Mouse (Mus musculus) layer of hippocampus, adult 9-11 months (tissue): ENCODE results near the gene Ydjc.

Experiments used
- DNase-seq: peaks from one replicate; pipeline ENCODE4 v3.0.0; 2022

Gene Ydjc

DNA sequence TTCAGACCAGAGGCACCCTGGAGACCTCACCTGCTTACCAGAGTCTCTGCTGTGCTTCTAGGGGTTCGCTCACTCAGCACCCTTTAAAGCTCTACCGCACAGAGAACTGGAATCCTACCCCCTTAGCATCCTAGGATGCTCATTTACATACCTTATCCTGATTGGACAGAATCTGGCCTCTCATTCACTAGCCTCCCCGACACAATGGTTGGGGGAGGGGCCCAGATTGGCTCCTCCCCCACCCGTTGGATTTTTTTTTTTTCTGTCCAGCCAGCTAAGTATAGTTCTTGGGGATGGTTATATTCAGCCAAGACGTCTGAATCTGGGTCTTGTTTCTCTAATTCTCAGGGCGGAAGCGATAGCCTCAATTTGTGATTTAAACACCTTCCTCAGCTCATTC lies at the start of gene Ydjc:
Gene Ydjc (plus strand): TSS at position 283 of the 400 bp plus-strand sequence.
- DNase-seq: no peak

DNA sequence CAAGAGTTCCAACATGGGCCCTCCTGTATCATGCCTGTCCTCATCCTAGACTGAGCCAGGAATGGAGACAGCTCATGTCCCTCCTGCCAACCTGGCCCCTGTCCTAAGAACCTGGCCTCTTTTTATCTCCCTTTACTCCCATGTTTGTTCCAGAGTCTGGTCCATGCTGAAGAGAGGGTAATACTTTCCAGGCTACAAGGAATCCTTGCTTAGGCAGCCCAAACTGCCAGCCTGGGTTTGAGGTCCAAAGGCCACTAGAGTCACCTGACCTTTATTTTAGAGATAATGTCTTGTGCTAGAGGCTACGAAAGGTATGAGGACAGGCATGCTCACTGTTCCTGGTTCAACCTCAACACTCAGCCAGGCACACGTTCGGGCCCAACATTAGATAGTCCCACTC lies 47.5 kb upstream of the Ydjc start:
- no peak for DNase-seq

DNA sequence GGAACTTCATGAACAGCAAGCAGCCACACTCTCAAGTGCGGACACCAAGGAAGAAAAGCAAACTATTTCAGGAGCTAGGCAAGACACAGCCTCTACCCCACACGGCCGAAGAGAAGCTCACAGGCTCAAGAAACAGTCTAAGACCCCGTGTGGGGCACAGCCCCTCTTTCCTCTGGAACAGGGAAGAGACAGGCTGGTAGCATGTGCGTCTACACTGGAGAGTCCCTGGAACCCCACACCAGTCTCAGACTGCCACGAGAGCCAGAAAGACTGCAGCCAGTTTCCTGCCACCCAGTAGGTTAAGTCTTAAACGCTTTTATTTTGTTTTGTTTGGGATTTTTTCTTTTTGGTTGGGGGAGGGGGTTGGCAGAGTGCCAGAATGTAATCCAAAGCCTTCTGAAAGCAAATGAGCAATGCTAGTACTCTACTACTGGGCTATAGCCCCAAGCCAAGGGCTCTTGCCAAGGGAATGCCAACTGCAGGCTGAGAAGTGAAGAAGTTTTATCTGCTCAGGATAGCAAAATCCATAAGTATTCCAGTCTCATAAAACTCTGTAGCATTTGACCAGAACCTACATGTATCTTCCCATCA lies 41.7 kb upstream of the Ydjc start:
- DNase-seq: no peak

DNA sequence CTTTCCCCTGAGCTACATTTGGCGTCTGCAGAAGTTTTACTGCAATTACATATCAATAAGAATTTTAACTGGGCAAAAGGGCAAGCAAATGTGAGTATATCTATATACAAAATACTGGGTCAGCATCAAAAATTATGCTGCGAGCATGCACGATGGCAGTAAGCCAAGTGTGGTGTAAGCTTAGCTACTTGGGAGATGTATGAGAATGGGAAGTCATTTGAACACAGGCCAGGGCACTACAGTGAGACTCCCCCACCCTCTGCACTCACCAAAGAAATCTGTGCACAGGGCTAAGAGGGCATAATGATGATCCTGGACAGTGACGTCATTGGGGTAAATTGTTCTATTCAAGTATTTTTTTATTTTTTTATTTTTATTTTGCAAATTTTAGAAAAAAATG lies 39.8 kb upstream of the Ydjc start:
- DNase-seq: no peak

DNA sequence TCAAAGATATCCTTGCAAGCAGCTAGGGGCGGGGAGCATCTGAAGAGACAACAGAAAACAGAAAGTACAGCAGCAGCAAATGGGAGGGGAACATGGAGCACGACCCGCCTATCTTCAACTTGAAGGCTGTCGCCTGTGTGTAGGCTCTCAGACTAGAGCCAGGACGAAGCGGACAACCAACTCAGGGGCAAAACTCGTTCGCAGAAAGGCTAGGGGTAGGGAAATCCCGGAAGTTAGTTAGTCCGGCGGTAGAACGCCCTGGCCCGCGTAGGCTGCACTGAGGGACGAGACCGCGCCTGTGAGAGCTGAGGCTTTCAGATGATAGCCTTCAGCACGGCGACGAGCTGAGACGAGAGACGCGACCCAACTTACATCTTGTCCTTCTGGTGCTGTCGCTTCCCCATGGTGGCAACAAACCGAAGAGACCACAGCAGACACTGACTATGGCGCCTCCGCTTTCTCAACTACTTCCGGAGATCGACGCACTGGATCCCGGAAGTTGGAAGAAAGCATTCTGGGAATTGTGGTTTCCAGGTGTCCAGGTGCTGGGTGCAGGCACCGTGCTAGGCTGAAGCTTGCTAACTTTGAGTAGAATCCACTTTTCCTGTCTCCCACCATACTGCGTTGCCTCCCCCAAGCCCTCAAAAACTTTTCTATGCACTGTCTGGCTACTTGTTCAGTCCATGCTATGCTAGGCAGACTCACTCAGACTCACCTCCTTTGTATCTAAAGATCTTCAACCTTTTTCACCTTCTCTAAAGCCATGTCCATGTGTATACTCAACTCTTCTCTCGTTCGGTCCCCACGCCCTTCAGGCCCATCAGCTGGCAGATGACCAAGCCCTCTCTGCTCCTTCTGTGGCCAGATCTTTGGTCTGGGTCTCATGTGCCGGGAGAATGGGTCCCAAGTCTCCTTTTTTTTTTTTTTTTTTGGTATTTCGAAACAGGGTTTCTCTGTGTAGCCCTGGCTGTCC lies 33.4 kb upstream of the Ydjc start, which contains the start of gene Ppil2:
Gene Ppil2 (minus strand): TSS at position 487 of the 973 bp plus-strand sequence.
- DNase-seq: peak; percentile 76

DNA sequence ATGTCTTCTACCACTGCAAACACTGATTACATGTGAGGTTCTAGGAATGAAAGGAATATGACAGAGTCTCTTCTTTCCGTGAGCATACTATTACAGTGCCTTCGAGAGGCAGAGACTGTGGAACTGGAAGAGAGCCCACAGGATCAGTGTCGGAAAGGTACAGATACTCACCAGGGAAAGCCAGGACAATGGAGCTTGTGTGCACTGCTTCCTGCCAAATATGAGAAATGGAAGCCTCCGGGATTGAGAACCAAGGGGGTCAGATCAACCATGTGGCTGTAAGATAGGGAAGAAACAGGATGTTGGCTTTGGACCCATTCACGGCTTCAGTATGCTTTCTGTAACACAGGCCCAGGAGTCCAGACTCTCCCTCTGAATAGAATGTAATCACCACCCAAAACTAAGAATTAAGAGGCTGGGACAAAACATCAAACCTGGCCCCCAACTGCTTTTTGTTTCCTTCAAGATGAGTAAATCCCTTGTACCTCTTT lies 27.1 kb upstream of the Ydjc start:
- no peak for DNase-seq

DNA sequence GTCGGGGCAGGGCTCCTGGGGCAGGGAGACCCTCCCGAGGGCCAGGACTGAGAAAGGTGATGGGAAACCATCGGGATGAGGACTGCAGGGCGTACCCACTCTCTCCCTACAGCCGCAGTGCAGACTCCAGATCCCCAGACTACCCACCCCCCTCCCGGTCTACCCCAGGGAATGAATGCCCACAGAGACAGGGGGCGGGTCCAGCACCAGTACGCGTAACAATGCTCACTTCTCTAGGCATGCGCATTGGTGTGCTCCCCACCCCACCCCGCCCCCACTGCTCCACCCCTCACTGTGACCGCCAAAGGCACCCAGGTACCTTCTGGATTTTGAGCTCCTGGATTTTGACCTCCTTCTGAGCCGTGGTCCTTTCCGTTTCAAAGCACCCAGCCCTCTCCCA lies 22.9 kb upstream of the Ydjc start:
- DNase-seq: no peak

DNA sequence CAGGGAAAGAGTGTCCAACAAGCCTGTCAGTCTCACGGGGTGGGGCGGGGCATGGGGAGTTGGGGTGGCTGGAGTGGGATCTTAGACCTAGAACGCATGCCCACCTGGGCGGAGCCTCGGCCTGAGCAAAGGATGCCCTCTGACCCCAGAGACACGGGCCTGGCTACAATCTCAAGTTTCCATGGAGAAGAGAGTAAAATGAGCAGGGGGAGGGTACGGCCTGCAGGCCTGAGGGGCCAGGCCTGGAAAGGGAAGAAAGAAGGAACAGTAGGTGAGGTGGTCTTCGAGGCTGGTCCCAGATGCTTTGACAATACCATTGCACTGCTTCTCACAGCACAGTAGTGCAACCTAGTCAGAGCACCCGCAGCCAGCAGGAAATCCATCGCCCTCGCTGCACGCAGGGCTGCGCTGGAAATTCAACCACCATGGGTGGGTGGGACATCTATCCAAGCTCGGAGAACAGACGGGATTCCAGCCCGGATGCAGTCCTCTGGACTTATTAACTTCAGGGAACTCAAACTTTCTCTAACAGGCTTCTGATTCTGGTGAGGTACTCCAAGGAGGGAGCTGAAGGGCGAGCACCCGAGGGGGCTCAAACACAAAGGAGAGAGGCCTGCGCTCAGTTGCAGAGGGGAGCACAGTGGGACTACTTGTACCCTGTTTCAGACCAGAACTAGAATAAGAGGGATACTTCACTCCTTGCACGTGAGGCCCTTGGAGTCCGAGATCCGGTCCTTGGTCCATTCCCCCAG lies 20.1 kb upstream of the Ydjc start:
- no peak for DNase-seq

DNA sequence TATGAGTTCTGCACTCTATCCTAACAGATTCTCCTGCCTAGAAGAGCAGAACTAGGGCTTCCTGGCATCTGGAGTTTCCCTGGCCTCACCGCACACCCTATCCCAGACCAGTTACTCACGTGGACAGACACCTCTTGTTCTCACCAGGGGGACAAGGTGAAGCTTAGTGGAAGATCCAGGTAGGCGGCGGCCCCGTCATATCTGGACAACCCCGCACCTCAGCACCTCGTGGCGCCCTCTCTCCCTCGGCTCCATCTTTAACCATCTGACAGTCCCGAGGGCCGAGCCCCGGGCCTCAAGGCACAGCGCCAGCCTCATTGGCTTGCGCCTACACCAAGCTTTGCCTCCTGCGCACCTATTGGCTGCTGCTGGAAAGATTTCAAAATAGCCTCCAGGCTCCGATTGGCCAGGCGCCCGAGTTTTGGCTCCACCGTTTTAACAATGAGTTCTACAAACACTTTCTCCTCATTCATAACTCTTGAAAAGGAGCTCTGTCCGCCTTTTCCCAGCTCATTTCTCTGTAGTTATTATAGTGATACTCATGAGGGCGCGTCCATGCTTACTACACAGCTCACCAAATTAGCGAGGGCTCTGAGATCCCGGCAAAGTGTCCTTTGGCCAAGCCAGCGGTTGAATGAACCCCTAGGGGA lies 19.4 kb upstream of the Ydjc start, which contains the start of gene 2610318N02Rik:
Gene 2610318N02Rik (minus strand): TSS at position 297 of the 650 bp plus-strand sequence.
- peak; percentile 56 for DNase-seq

DNA sequence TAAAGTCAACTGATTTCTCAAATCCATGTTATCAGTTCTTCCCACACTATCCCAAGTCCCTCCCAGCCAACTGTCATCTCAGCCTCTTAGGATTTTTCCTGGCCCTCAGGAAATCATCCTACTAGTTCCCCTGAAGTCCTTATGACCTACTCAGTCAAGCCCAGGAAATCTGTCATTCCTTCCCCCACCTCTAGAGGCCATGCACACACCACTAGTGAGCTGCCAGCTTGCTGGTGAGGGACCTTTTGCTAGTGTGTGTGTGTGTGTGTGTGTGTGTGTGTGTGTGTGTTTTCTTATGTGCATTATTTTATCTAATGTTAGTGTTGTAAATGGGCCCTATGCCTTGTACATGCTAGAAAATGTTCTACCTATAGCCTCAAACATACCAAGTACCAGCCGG lies 17.1 kb upstream of the Ydjc start:
- peak; percentile 32 for DNase-seq

DNA sequence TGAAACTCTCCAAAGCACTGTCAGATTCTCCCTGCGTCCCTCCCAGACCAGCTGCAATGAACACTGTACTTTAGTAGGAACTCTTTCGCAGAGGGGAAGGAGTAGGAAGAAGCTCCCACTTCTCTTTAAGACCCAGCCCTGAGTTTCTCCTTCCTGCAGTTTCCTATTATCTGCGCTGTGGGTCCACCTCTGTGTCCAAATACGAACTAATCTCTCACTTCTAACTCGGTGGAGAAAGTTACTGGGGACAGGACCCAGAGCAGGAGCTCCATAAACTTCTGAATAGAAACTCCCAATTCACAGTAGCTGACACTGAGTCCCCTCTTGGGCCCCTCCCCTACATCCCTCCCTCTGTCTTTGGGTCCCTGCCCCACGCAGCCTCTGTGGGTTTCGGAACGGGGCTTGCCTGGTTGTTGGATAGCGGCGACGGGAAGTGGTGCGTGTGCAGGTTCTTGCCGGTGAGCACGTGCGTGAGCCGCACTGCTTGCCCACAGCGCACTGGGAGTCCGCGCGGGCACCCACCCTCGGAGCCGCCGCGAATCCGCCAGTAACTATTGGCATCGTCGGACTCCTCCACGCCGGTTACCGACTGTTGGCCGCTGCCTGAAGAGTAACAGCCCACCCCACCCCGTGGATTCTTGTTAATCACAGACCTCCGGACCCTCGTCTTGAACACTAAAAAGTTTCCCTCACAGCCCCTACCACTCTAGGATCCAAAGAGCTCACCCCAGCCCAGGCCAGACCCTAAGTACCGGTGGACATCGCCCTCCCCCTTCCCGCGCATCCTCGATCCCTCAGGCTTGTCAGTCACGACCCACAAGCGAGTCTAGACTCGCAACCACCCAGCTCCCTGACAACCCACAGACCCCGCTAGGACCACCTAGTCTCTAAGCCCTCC lies 13.0 kb upstream of the Ydjc start:
- DNase-seq: no peak

DNA sequence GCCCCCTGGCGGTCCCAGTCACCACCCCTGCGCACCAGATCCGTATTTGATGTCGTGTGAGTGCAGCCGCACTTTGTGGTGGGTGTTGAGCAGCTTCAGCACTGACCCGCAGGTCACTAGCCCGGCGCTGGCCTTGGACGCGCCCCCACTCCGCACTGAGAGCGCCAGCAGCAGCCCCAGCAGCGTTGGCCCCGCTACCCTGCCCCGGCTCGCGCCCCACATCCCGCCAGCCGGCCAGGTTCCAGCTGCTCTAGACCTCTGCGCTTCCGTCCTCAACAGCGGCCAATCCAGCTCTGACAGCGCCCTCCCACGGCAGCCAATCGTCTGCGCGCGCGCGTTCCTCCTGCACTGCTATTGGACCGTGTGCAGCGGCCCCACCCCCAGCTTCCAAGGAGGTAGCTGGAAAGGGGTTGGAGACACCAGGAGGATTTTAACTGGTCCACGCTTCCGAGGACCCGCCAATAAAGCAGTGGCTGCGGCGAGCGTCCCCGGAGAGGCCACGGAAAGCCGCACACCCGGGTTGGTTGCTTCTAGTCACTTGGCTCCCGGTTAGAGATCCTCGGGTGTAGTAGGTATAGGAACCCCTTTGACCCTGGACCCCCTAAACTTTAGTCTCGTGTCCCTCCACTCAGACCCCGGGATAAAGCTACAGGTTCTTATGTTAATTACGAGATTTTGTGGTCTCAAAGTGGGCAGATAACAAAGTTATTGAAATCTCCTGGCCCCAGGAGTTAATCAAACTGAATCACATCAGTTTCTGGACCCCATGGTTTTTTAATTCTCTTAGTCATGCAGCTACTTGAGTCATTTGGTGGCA lies 12.1 kb upstream of the Ydjc start, which contains the start of gene Sdf2l1:
Gene Sdf2l1 (minus strand): TSS at position 295 of the 817 bp plus-strand sequence.
- DNase-seq: peak; percentile 98

DNA sequence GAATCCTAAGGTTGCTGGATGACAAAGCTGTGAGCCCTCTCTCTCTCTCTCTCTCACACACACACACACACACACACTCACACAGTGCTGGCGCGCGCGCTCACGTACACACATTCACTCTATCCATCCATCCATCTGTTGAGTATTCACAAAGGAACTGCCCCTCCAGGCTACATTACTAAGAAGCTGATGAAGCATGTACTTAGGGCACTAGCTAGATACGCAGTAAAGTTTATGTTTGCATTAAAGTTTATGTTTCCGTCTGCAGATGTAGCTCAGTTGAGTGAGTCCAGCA lies 11.6 kb upstream of the Ydjc start:
- no peak for DNase-seq

DNA sequence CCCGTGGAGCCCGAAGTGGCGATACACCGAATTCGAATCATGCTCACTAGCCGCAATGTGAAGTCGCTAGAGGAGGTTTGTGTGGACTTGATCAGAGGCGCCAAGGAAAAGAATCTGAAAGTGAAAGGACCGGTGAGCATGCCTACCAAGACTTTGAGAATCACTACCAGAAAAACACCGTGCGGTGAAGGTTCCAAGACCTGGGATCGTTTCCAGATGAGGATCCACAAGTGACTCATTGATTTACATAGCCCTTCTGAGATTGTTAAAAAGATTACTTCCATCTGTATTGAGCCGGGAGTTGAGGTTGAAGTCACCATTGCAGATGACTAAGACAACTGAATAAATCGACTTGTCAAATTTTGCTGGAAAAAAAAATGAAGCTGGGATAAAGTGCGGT lies 7.1 kb upstream of the Ydjc start:
- DNase-seq: no peak

DNA sequence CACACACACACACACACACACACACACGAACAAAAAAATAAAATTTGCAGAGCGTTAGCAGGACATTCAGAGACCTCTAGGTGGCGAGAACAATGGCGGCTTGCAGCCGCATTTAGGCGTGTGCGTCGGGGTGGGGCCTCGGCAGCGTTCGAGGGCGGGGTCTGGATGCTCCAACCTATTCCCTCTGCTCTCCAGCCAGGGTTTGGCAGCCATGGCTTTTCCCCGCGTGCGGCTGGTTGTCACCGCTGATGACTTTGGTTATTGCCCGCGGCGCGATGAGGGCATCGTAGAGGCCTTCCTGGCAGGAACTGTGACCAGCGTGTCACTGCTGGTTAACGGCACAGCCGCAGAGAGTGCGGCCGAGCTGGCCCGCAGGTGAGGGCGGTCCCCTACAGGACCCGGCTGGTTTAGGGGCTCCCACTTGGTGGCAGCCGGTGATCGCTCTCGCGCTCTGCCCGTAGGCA lies 2.4 kb downstream of the Ydjc start, which contains the start of gene Ccdc116:
Gene Ccdc116 (minus strand): TSS at position 458 of the 464 bp plus-strand sequence.
- DNase-seq: peak; percentile 85

DNA sequence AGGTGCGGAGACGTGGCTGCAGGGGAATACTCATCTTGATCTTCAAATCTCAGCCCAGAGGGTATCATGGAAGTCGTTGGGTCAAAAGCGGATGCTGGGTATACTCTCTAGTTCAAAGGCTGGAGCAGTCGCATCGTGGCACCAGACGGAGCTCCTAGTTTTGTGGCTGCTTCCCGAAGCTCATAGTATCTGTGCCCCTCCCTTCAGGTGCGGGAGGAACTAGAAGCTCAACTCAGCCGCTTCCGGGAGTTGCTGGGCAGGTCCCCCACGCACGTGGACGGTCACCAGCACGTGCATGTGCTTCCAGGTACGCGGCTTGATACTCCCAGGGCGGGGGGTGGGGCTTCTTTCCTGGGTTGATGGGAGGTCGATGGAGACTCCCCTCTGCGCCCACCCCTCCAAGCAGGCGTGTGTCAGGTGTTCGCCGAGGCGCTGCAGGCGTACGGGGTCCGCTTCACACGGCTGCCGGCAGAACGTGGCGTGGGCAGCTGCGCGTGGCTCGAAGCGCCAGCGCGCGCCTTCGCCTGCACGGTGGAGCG lies 3.0 kb downstream of the Ydjc start:
- peak; percentile 20 for DNase-seq

DNA sequence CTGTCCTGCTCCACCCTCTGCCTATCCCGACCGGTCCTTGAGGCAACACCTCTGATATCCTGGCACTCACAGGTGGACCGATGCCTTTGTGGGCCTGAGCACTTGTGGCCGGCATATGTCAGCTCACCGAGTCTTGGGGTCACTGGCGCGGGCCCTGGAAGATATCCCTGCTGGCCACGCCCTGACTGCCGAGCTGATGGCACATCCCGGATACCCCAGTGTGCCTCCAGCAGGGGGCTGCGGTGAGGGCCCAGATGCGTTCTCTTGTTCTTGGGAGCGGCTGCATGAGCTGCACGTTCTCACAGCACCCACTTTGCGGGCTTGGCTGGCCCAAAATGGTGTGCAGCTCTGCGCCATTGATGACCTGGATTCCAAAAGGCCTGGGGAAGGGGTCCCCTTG lies 3.7 kb downstream of the Ydjc start:
- no peak for DNase-seq

DNA sequence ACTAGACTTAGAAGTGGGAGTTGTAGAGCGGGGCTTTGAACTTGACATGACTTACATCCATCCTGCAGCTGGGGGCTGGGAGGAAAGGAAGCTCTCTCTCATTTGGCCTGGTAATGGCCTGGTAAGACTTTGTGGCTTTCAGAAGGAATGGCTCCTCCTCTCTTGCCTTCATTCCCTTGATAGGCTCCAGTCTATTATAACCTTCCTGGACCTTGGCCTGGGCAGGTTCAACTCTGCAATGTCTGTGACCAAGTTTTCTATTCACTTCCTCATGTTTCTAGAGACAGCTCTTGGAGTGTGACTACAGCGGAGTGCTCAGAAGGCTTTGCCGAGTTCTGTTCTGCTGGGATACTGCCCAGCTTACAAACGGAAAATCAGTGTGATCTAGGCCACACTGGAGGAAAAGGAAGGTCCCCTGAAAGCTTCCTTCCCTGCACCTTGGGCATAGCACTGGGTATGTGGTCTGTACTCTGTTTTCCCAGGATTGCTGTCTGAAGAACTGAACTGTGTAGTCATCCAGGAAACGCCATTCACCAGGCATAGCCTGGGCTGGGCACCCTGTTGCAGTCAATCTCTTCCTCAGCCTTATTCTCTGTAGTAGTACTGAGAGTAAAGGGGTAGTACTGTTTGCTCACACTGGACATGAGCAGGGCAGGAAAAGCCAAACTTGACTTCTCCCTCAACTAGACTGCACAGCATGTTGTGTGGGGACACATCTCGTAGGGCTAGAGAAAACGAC lies 6.3 kb downstream of the Ydjc start:
- no peak for DNase-seq

DNA sequence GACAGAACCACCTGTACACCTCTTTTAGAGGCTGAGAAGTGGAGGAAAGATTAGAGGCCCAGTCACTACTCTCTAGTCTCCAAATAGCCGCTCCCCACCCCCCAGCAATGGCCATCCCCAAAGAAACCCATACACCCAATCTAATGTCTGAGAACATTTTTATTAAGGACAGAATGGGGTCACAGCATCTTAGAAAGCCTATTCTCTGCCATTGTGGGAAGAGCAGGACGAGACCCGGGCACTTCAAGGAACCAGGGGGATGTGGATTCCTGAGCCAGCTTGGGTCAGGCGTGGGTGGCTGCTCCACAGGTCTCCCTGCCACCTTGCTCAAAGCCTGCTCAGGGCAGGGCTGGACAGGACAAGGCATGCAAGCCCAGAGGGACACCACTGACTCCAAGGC lies 7.5 kb downstream of the Ydjc start:
- DNase-seq: no peak

DNA sequence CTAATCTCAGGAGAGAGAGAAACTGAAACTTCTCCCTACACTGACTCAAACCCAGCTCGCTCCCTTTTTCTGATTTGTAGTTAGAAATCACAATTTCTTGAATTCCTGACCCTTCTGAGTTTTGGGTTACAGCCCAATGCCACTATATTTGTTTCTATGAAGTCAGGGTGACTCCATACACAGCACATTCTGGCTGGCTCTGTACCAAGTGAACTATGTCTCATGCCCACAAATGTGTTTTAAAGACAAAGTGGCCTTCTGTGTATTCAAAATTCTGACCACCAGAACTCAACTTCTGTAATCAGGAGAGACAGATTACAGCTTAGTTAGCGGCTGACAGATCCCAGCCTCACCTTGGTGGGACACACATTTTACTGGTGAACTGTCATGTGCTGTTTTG lies 9.9 kb downstream of the Ydjc start:
- no peak for DNase-seq
